Mouse (Mus musculus) forebrain, postnatal 0 days (tissue): ENCODE results near the gene Ubald2. TPM values are rescaled to one million over a fixed set of nuclear protein-coding genes. Genes with fewer than 3 reads are reported as not detected.

Experiments
- ATAC-seq: fragments of 200-750 bp; cut with Nextera tagmentation; 2 replicates; pipeline ENCODE4 v1.8.0; 2017; ENCODE audit warnings: mild to moderate bottlenecking, moderate library complexity
- DNase-seq: peaks from one replicate; pipeline ENCODE4 v3.0.0-alpha.2; 2015
- H3K27ac ChIP-seq: fragments of 300-500 bp; sonication (generic); 2 replicates; pipeline ENCODE4 v1.5.1; 2014; ENCODE audit warnings: low read depth, mild to moderate bottlenecking, antibody characterized with exemption, low read length, moderate library complexity, mixed read lengths
- H3K27me3 ChIP-seq: fragments of 300-500 bp; sonication (generic); 2 replicates; pipeline ENCODE4 v1.6.1; 2014; ENCODE audit warnings: mild to moderate bottlenecking, low read length, mixed read lengths; ENCODE audit not compliant: insufficient read depth
- H3K36me3 ChIP-seq: fragments of 300-500 bp; sonication (generic); 2 replicates; pipeline ENCODE4 v1.6.1; 2014; ENCODE audit warnings: mild to moderate bottlenecking, moderate library complexity; ENCODE audit not compliant: insufficient read depth
- H3K4me1 ChIP-seq: fragments of 300-500 bp; sonication (generic); 2 replicates; pipeline ENCODE4 v1.6.1; 2014; ENCODE audit warnings: antibody characterized with exemption; ENCODE audit not compliant: insufficient read depth
- H3K4me2 ChIP-seq: fragments of 300-500 bp; sonication (generic); 2 replicates; pipeline ENCODE4 v1.6.1; 2014; ENCODE audit warnings: low read depth, mild to moderate bottlenecking, moderate library complexity
- H3K4me3 ChIP-seq: fragments of 300-500 bp; sonication (generic); 2 replicates; pipeline ENCODE4 v1.5.1; 2014; ENCODE audit warnings: low read depth, low read length, mixed read lengths
- H3K9ac ChIP-seq: fragments of 300-500 bp; sonication (generic); 2 replicates; pipeline ENCODE4 v1.6.1; 2014; ENCODE audit warnings: mild to moderate bottlenecking
- H3K9me3 ChIP-seq: fragments of 300-500 bp; sonication (generic); 2 replicates; pipeline ENCODE4 v1.6.1; 2016; ENCODE audit warnings: low read length
- CTCF ChIP-seq: sonication (generic); IDR thresholded peaks from 2 replicates; pipeline ENCODE4 v1.5.1; 2016; ENCODE audit warnings: antibody characterized with exemption, control low read depth, low read depth
- WGBS: fragments of 180-500 bp; shearing (Covaris S2); extraction: QIAGEN DNeasy Blood & Tissue Kit; methylation state at CpG from one replicate; pipeline ENCODE4 v1.1.7; 2014; 5-methylcytosine and 5-hydroxymethylcytosine counted together
- polyA plus RNA-seq: library from polyadenylated mRNA; unstranded; fragments of >200 nt; fragmentation: Nextera tagmentation; extraction: Ambion mirVana; gene quantifications from 2 replicates; pipeline ENCODE4 v1.2.1, GENCODE M21; 2015
- total RNA-seq: library from RNA; depleted of rRNA; stranded (reverse); fragments of >200 nt; gene quantifications from 2 replicates; pipeline ENCODE4 v1.2.3, GENCODE M21; 2014

Ubald2 gene
- total and polyA plus RNA-seq, 2 experiments from 2014 or later, result 50.6 to 88.0 TPM

DNA sequence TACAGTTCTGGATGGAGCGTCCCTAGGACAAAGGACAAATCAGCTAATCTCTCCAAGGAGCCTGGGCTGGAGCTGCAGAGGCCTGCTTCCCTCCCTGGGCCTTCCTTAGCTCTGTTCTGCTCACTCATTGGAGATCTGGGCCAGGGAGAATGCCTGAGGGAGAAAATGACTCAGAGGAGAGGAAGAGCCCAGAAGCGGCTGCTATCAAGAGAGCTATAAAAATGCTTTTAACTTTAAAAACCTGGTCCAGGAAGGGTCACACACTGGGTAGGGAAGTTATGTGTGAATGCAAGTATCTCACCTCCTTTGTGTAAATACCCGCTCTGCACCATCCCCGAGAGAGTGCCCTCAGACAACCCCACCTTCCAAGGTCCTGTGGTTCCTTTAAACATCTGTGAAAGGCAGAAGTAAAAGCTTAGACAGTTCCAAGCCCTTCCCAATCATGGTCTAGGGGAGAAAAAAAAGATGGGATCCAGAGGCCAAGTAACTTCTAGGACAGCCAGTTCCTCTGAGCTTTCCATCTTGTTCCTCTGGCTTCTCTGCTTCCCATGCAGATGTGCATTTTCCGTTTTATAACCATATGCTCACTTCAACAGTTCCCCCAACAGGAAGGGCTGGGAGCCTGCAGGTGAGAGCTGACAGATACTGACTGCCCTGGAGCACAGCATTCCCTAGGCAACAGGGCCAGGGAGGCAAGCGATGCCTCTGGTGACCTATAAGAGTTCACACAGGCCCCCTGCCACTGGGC, 17.5 kb upstream of the Ubald2 start:
- Histone ChIP-seq H3K4me1 (peaks cover 3% of the 10 kb centered on the region), H3K36me3 (no peaks in the 10 kb centered on the region), H3K27me3 (no peaks in the 10 kb centered on the region), H3K27ac (no peak overlapping the region), H3K9ac (no peak overlapping the region), H3K4me2 (no peak overlapping the region), H3K4me3 (no peak overlapping the region), H3K9me3 (no peaks in the 10 kb centered on the region)
- DNase-seq (no peak), ATAC-seq (no peak)
- TF ChIP-seq CTCF, result no peak
- 76% methylated on average over 6 of the region's 6 CpGs for WGBS

- ATAC-seq (no peak), DNase-seq (no peak)
- no peak for TF ChIP-seq CTCF
- H3K9me3 ChIP-seq, result no peaks in the 10 kb centered on the region
- H3K27ac ChIP-seq, result no peak overlapping the region
- no peaks in the 10 kb centered on the region for H3K36me3 ChIP-seq
- H3K27me3 ChIP-seq, result no peaks in the 10 kb centered on the region
- no peak overlapping the region for H3K9ac ChIP-seq
- H3K4me1 ChIP-seq, result no peaks in the 10 kb centered on the region
- no peak overlapping the region for H3K4me3 ChIP-seq
- H3K4me2 ChIP-seq, result no peak overlapping the region
- 85% methylated on average over 5 of the region's 5 CpGs for WGBS
Observed at GRCm38 (mm10) chr11:116417054-116417453, 16.8 kb upstream of the Ubald2 start.

DNA sequence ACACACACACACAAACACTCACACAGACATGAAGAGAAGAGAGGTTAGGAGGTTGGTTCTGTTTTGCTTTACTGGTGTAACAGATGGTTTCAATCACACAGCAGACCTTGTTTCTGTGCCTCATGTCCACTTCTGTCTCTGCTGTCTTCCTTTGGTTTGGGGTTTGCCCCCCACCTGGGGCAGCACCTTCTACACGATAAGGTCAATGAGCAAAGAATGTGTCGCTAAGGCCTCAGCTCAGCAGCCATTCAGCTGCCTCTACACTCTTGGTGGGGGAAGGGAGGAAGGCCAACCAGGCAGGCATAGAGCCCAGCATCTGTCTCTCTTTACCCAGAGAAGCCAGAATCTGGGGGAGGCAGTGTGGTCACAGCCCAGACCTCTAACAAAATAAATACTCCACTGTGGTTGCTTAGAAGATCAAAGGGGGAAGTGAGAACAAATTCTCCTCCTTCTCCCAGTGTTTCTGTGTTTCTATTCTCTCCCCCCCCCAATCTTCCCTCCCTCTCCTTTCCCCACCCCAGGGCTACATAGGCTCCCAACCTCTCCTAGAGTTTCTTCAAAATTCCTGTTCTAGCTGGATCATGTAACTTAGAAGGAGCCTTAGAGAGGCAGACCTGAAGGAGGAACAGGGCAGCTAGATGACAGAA, 15.6 kb upstream of the Ubald2 start:
- H3K27ac ChIP-seq, result no peak overlapping the region
- H3K9me3 ChIP-seq, result no peaks in the 10 kb centered on the region
- WGBS, result 44% methylated on average over 2 of the region's 2 CpGs
- H3K27me3 ChIP-seq, result no peaks in the 10 kb centered on the region
- H3K4me1 ChIP-seq, result no peaks in the 10 kb centered on the region
- H3K4me2 ChIP-seq, result no peak overlapping the region
- H3K4me3 ChIP-seq, result no peak overlapping the region
- 0 out of 2 replicates have a peak, but pooled peaks have one; percentile 54 for ATAC-seq
- no peak for DNase-seq
- H3K36me3 ChIP-seq, result no peaks in the 10 kb centered on the region
- no peak for TF ChIP-seq CTCF
- no peak overlapping the region for H3K9ac ChIP-seq

DNA sequence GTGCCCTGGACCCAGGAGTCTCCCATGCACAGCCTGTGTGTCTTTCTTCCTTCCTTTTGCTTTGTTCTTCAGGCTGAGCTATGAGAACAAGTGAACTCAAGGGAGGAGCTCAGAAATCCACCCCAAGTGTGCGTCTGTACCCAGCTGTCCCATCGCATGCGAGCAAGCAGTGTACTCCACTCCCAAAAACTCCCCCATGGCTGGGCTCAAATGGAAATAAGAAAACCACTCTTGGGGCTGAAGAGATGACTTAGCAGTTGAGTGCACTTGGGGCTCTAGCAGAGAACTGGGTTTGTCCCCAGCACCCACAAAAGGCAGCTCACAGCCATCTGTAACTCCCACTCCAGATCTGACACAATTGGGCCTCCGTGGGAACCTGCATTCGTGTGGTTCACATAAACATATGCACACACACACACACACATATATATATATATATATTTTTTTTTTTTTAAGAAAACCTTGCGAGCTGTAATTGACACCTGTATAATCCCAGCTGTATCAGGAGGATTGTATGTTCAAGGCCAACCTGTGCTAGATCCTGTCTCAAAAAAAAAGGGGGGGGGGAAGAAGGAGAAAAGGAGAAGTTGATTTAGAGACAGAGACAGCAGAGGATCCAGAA, 14.9 kb upstream of the Ubald2 start:
- no peak for ATAC-seq
- no peak for DNase-seq
- H3K9ac ChIP-seq, result no peak overlapping the region
- no peak for TF ChIP-seq CTCF
- H3K27ac ChIP-seq, result no peak overlapping the region
- H3K36me3 ChIP-seq, result no peaks in the 10 kb centered on the region
- no peaks in the 10 kb centered on the region for H3K9me3 ChIP-seq
- no peaks in the 10 kb centered on the region for H3K27me3 ChIP-seq
- H3K4me1 ChIP-seq, result no peaks in the 10 kb centered on the region
- no peak overlapping the region for H3K4me2 ChIP-seq
- 82% methylated on average over 6 of the region's 6 CpGs for WGBS
- no peak overlapping the region for H3K4me3 ChIP-seq

GRCm38 (mm10) chr11:116421102-116421501, 12.8 kb upstream of the Ubald2 start:
- Histone ChIP-seq H3K9me3 (no peaks in the 10 kb centered on the region), H3K27ac (no peak overlapping the region), H3K4me3 (no peak overlapping the region), H3K9ac (no peak overlapping the region), H3K36me3 (no peaks in the 10 kb centered on the region), H3K27me3 (no peaks in the 10 kb centered on the region), H3K4me2 (no peak overlapping the region), H3K4me1 (no peaks in the 10 kb centered on the region)
- 75% methylated on average over 6 of the region's 6 CpGs for WGBS
- TF ChIP-seq CTCF, result no peak
- DNase-seq (no peak), ATAC-seq (no peak)

DNA sequence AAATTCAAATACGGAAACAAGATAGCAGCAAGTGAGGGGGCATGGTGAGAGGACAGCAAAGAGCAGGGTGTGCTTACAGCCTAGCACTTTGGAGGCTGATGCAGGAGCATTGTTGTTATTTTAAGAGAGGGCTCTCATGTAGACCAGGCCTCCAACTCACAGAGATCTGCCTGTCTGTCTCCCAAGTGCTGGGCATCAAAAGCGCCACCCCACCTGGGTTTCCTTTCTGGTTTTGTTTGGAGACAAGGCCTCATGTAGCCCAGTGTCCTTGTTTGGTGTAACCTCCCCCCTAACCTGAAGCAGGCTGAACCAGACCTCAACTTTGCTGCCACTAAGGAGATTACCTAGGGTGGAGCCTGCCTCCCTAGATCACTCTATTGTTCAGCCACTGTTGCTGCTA, 11.3 kb upstream of the Ubald2 start:
- Histone ChIP-seq H3K4me1 (no peaks in the 10 kb centered on the region), H3K9ac (no peak overlapping the region), H3K27me3 (no peaks in the 10 kb centered on the region), H3K4me2 (no peak overlapping the region), H3K36me3 (no peaks in the 10 kb centered on the region), H3K9me3 (no peaks in the 10 kb centered on the region), H3K27ac (no peak overlapping the region), H3K4me3 (no peak overlapping the region)
- WGBS, result 83% methylated on average over 2 of the region's 2 CpGs
- DNase-seq, result no peak
- no peak for ATAC-seq
- no peak for TF ChIP-seq CTCF

GRCm38 (mm10) chr11:116423214-116423613, 10.7 kb upstream of the Ubald2 start:
- H3K27me3 ChIP-seq, result no peaks in the 10 kb centered on the region
- H3K36me3 ChIP-seq, result no peaks in the 10 kb centered on the region
- H3K4me1 ChIP-seq, result no peaks in the 10 kb centered on the region
- no peaks in the 10 kb centered on the region for H3K9me3 ChIP-seq
- no peak overlapping the region for H3K4me2 ChIP-seq
- H3K4me3 ChIP-seq, result no peak overlapping the region
- no peak overlapping the region for H3K9ac ChIP-seq
- no peak for DNase-seq
- no peak overlapping the region for H3K27ac ChIP-seq
- no peak for ATAC-seq
- TF ChIP-seq CTCF, result no peak
- 82% methylated on average over 6 of the region's 6 CpGs for WGBS
